Mouse (Mus musculus): ENCODE data around the gene Ptpre. TPM values are rescaled to one million over a fixed set of nuclear protein-coding genes. Genes with fewer than 3 reads are reported as not detected.
A peak's percentile ranks its signal among the peaks of the same experiment; 100 is the strongest.

Ptpre gene
- polyA plus RNA-seq, 1 experiment from 2014 or later: 3.1 TPM

DNA sequence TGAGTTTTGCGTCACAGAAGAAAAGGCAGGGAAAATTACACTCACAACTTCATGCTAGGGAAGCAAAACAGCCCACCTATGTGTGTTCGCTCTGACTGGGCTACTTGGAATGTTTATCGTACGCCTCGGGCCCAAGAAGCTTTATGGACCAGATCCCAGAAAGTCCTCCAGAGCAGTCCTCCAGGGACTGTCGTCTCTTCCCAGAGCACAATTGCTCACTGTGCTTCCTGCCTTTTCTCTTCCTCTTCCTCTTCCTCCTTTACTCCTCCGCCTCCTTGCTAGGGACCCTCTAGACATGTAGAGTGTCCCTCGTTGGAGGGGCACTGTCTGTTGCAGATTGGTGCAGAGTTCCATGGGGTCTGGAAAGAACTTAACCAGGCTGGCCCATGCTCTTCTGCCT is 111.5 kb downstream of the Ptpre start:
- Histone ChIP-seq H3K9ac (ENCODE audit: low read length) (no peak overlapping the region), H3K36me3 (ENCODE audit: control insufficient read depth, insufficient read depth, low read length) (no peaks in the 10 kb centered on the region), H3K27me3 (ENCODE audit: control insufficient read depth, insufficient read depth, low read length) (no peaks in the 10 kb centered on the region), H3K9me3 (ENCODE audit: control insufficient read depth, low read length) (peaks cover 4% of the 10 kb centered on the region; the same call in 1 of the 2 replicates), H3K27ac (replicated peaks in 1 of 2; ENCODE audit: control insufficient read depth in 1 of 2, insufficient read depth in 1 of 2, low read depth in 2 of 2, low read length in 2 of 2) (no peak overlapping the region), H3K4me2 (ENCODE audit: low read length) (no peak overlapping the region), H3K4me1 (ENCODE audit: control insufficient read depth in 2 of 2, insufficient read depth in 2 of 2, low read length in 2 of 2) (0 out of 4 replicates have a peak, but pooled peaks cover 0 to 2% of the 10 kb centered on the region in 2 experiments), H3K4me3 (ENCODE audit: control insufficient read depth in 1 of 2, insufficient read depth in 1 of 2, low read depth in 1 of 2, low read length in 2 of 2) (no peak overlapping the region)
- ATAC-seq (ENCODE audit: insufficient number of reproducible peaks, insufficient read depth, low FRiP score, low read depth): no peak
- WGBS: 78% methylated on average over 8 of the region's 8 CpGs

DNA sequence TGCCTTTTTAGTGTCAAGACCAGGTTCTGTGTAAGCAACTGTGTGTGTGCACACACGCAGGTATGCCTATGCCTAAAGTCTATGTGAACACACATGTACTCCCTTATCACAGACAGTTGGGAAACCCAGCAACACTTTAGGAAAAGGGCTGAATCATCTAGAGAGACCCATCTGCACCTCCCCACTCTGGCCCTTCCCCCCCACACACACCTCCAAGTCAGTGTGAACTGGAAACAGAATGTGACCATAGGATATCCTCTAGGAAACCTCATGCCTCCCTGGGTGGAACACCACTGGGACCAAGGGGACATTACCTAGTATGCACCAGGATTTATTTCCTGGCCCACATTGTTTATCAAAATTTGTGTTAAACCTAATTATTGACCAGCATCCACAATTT is 112.0 kb downstream of the Ptpre start:
- no peak for ATAC-seq (ENCODE audit: insufficient number of reproducible peaks, insufficient read depth, low FRiP score, low read depth)
- 71% methylated on average over 1 of the region's 1 CpGs for WGBS
- Histone ChIP-seq H3K4me1 (ENCODE audit: control insufficient read depth in 2 of 2, insufficient read depth in 2 of 2, low read length in 2 of 2) (0 out of 4 replicates have a peak, but pooled peaks cover 0 to 2% of the 10 kb centered on the region in 2 experiments), H3K9ac (ENCODE audit: low read length) (no peak overlapping the region), H3K27me3 (ENCODE audit: control insufficient read depth, insufficient read depth, low read length) (no peaks in the 10 kb centered on the region), H3K4me2 (ENCODE audit: low read length) (no peak overlapping the region), H3K9me3 (ENCODE audit: control insufficient read depth, low read length) (peaks cover 4% of the 10 kb centered on the region; the same call in 1 of the 2 replicates), H3K36me3 (ENCODE audit: control insufficient read depth, insufficient read depth, low read length) (no peaks in the 10 kb centered on the region), H3K4me3 (ENCODE audit: control insufficient read depth in 1 of 2, insufficient read depth in 1 of 2, low read depth in 1 of 2, low read length in 2 of 2) (no peak overlapping the region), H3K27ac (replicated peaks in 1 of 2; ENCODE audit: control insufficient read depth in 1 of 2, insufficient read depth in 1 of 2, low read depth in 2 of 2, low read length in 2 of 2) (no peak overlapping the region)

DNA sequence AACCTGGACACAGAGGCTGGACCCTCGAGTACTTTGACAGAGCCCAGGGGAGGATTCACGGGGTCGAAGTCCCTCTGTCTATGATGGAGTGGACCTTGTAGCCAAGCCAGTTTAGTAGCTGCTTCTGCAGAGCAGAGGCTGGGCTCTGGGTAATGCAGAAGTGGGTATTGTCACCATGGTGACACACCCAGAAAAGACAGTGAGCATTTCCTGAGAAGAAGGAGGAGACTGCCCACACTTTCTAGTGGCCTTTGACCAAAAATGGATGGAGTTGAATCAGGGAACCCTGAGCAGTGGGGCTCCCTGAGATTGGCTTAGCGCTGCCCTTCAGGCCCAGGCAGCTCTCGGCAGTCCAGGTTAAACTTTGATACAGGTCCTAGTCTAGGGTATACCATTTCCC is 112.8 kb downstream of the Ptpre start:
- H3K4me1 ChIP-seq (ENCODE audit: control insufficient read depth in 2 of 2, insufficient read depth in 2 of 2, low read length in 2 of 2): 0 out of 4 replicates have a peak, but pooled peaks cover 0 to 2% of the 10 kb centered on the region in 2 experiments
- no peak overlapping the region for H3K9ac ChIP-seq (ENCODE audit: low read length)
- no peaks in the 10 kb centered on the region for H3K36me3 ChIP-seq (ENCODE audit: control insufficient read depth, insufficient read depth, low read length)
- H3K9me3 ChIP-seq (ENCODE audit: control insufficient read depth, low read length): peaks cover 4% of the 10 kb centered on the region; the same call in 1 of the 2 replicates
- no peak overlapping the region for H3K4me2 ChIP-seq (ENCODE audit: low read length)
- 69% methylated on average over 5 of the region's 5 CpGs for WGBS
- H3K27ac ChIP-seq (replicated peaks in 1 of 2; ENCODE audit: control insufficient read depth in 1 of 2, insufficient read depth in 1 of 2, low read depth in 2 of 2, low read length in 2 of 2): no peak overlapping the region
- no peak overlapping the region for H3K4me3 ChIP-seq (ENCODE audit: control insufficient read depth in 1 of 2, insufficient read depth in 1 of 2, low read depth in 1 of 2, low read length in 2 of 2)
- no peaks in the 10 kb centered on the region for H3K27me3 ChIP-seq (ENCODE audit: control insufficient read depth, insufficient read depth, low read length)
- ATAC-seq (ENCODE audit: insufficient number of reproducible peaks, insufficient read depth, low FRiP score, low read depth): no peak

DNA sequence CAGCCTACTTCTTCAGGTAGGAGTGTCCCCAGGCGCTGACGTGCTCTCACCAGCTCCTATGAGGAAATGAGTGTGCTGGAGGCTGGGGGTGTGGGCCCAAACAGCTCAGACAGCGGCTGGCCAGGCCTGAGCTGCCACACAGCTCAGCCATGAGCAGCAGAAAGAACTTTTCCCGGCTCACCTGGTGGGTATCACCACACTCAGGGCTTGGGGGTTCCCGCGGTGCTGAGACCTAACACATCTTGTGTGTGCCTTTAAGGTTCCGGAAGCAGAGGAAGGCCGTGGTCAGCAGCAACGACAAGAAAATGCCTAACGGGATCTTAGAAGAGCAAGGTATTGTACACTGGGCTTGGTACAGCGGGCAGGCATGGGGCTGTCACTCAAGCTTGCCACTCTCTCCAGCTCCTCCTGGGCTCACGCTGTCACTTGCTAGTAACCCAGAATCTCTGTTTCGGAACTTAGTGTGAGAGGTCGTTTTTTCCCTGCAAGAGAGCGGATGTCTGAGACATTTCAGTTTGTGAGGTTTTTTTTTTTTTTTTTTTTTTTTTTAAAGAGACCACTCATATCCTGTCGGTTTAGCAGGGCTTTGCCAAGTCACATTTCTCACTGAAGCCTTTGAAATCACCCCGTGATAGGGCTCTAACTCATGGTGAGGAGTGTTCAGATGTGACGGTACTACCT is 114.7 kb downstream of the Ptpre start:
- H3K9ac ChIP-seq (ENCODE audit: low read length): no peak overlapping the region
- no peaks in the 10 kb centered on the region for H3K36me3 ChIP-seq (ENCODE audit: control insufficient read depth, insufficient read depth, low read length)
- peaks cover 4% of the 10 kb centered on the region; the same call in 1 of the 2 replicates for H3K9me3 ChIP-seq (ENCODE audit: control insufficient read depth, low read length)
- no peak for ATAC-seq (ENCODE audit: insufficient number of reproducible peaks, insufficient read depth, low FRiP score, low read depth)
- no peaks in the 10 kb centered on the region for H3K27me3 ChIP-seq (ENCODE audit: control insufficient read depth, insufficient read depth, low read length)
- H3K4me3 ChIP-seq (ENCODE audit: control insufficient read depth in 1 of 2, insufficient read depth in 1 of 2, low read depth in 1 of 2, low read length in 2 of 2): peak overlapping the region; percentile 0 to 3; a peak in 1 of 4 replicates
- H3K27ac ChIP-seq (replicated peaks in 1 of 2; ENCODE audit: control insufficient read depth in 1 of 2, insufficient read depth in 1 of 2, low read depth in 2 of 2, low read length in 2 of 2): 0 out of 4 replicates have a peak overlapping the region, but pooled peaks of 1 of the 2 experiments have one; percentile 3
- WGBS: 51% methylated on average over 18 of the region's 18 CpGs
- peak overlapping the region; percentile 22; the same call in 1 of the 2 replicates for H3K4me2 ChIP-seq (ENCODE audit: low read length)
- 0 out of 4 replicates have a peak, but pooled peaks cover 0 to 2% of the 10 kb centered on the region in 2 experiments for H3K4me1 ChIP-seq (ENCODE audit: control insufficient read depth in 2 of 2, insufficient read depth in 2 of 2, low read length in 2 of 2)

DNA sequence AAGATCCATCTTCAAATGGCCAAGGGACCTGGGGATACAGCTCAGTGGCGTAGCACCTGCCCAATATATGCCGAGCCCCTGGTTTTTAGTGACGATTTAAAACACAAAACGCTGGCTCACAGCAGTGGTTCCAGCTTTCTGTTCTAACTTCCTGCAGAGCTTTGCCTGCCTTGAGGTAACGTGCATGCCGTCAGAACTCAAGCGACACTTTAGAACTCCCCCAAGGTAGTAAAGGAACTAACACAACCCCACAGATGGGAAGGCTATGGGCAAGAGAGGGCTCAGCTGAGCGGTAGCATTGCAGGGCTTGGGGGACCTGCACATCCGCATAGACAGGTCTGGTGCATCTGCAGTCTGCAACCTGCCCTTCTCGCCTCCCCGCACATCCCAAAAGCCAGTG is 115.5 kb downstream of the Ptpre start:
- H3K36me3 ChIP-seq (ENCODE audit: control insufficient read depth, insufficient read depth, low read length): no peaks in the 10 kb centered on the region
- 76% methylated on average over 11 of the region's 11 CpGs for WGBS
- ATAC-seq (ENCODE audit: insufficient number of reproducible peaks, insufficient read depth, low FRiP score, low read depth): no peak
- no peak overlapping the region for H3K4me3 ChIP-seq (ENCODE audit: control insufficient read depth in 1 of 2, insufficient read depth in 1 of 2, low read depth in 1 of 2, low read length in 2 of 2)
- H3K27me3 ChIP-seq (ENCODE audit: control insufficient read depth, insufficient read depth, low read length): no peaks in the 10 kb centered on the region
- peaks cover 4% of the 10 kb centered on the region; the same call in 1 of the 2 replicates for H3K9me3 ChIP-seq (ENCODE audit: control insufficient read depth, low read length)
- H3K4me1 ChIP-seq (ENCODE audit: control insufficient read depth in 2 of 2, insufficient read depth in 2 of 2, low read length in 2 of 2): peaks cover 0 to 2% of the 10 kb centered on the region in 2 experiments; a peak in 1 of 4 replicates
- H3K9ac ChIP-seq (ENCODE audit: low read length): no peak overlapping the region
- no peak overlapping the region for H3K4me2 ChIP-seq (ENCODE audit: low read length)
- no peak overlapping the region for H3K27ac ChIP-seq (replicated peaks in 1 of 2; ENCODE audit: control insufficient read depth in 1 of 2, insufficient read depth in 1 of 2, low read depth in 2 of 2, low read length in 2 of 2)

DNA sequence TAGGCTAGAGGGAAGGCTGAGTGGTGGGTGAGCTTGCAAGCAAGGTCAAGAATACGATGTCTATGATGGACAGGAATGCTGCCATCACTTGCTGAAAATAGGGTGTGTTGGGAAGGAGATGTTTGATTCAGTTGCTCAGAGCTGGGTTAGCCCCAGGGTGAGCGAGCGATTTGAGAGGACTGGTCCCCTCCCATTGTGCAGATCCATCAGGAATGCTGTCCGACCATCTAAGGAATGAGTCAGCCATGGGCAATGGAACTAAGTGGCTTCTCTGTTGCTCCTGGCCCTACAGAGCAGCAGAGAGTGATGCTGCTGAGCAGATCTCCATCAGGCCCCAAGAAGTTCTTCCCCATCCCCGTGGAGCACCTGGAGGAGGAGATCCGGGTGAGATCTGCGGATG is 116.3 kb downstream of the Ptpre start:
- ATAC-seq (ENCODE audit: insufficient number of reproducible peaks, insufficient read depth, low FRiP score, low read depth): no peak
- Histone ChIP-seq H3K9me3 (ENCODE audit: control insufficient read depth, low read length) (no peaks in the 10 kb centered on the region), H3K4me1 (ENCODE audit: control insufficient read depth in 2 of 2, insufficient read depth in 2 of 2, low read length in 2 of 2) (peaks cover 0 to 2% of the 10 kb centered on the region in 2 experiments; a peak in 1 of 4 replicates), H3K27me3 (ENCODE audit: control insufficient read depth, insufficient read depth, low read length) (no peaks in the 10 kb centered on the region), H3K4me2 (ENCODE audit: low read length) (no peak overlapping the region), H3K9ac (ENCODE audit: low read length) (no peak overlapping the region), H3K4me3 (ENCODE audit: control insufficient read depth in 1 of 2, insufficient read depth in 1 of 2, low read depth in 1 of 2, low read length in 2 of 2) (no peak overlapping the region), H3K36me3 (ENCODE audit: control insufficient read depth, insufficient read depth, low read length) (no peaks in the 10 kb centered on the region), H3K27ac (replicated peaks in 1 of 2; ENCODE audit: control insufficient read depth in 1 of 2, insufficient read depth in 1 of 2, low read depth in 2 of 2, low read length in 2 of 2) (no peak overlapping the region)
- 75% methylated on average over 7 of the region's 7 CpGs for WGBS

DNA sequence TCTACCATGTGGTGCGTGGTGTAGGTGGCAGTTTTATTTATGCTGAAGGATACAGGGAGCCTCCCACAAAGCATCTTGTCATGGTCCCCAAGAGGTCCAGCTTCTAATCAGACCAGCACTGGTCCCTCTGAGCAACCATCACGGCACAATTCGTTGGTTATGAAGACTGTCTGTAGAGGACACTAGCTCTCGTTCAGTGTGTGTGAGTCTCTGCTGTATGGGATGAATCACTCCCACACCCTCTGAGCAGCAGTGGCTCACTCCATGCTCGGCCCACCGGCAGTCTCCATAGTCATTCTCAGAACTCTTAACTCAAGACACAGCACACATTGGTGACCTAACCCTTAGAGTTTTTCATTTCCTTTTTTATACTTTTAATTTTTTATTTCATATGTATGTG is 117.0 kb downstream of the Ptpre start:
- Histone ChIP-seq H3K36me3 (ENCODE audit: control insufficient read depth, insufficient read depth, low read length) (no peaks in the 10 kb centered on the region), H3K9ac (ENCODE audit: low read length) (no peak overlapping the region), H3K9me3 (ENCODE audit: control insufficient read depth, low read length) (no peaks in the 10 kb centered on the region), H3K27ac (replicated peaks in 1 of 2; ENCODE audit: control insufficient read depth in 1 of 2, insufficient read depth in 1 of 2, low read depth in 2 of 2, low read length in 2 of 2) (no peak overlapping the region), H3K4me1 (ENCODE audit: control insufficient read depth in 2 of 2, insufficient read depth in 2 of 2, low read length in 2 of 2) (peaks cover 0 to 2% of the 10 kb centered on the region in 2 experiments; a peak in 1 of 4 replicates), H3K4me2 (ENCODE audit: low read length) (no peak overlapping the region), H3K4me3 (ENCODE audit: control insufficient read depth in 1 of 2, insufficient read depth in 1 of 2, low read depth in 1 of 2, low read length in 2 of 2) (no peak overlapping the region), H3K27me3 (ENCODE audit: control insufficient read depth, insufficient read depth, low read length) (no peaks in the 10 kb centered on the region)
- 86% methylated on average over 6 of the region's 6 CpGs for WGBS
- ATAC-seq (ENCODE audit: insufficient number of reproducible peaks, insufficient read depth, low FRiP score, low read depth): no peak
